Mouse (Mus musculus): ENCODE data around the gene Pde4a.

DNA sequence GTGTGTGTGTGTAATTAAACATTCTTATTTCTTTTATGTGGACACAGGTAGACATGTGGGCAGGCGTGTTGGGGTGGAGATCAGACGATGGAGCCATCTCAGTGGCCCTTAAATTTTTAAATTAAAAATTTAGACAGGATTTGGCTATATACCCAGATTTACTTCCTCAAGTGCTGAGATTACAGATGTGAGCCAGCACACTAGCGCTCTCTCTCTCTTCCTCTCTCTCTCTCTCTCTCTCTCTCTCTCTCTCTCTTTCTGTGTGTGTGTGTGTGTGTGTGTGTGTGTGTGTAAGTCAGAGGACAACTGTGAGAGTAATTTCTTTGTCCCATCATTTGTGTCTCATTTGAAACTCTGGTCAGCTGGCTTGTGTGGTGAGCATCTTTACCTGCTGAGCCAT, 25.2 kb downstream of the Pde4a start:
- TF ChIP-seq POLR2A (IDR thresholded peaks at IDR 0.05; ENCODE audit: insufficient read depth, low read length) (no peak), CTCF (IDR thresholded peaks at IDR 0.05; ENCODE audit: low read depth, low read length) (no peak)

Measured in ES-Bruce4 (cell line).